Mouse (Mus musculus) cerebellum, adult 11-12 months (tissue): ENCODE data around the gene Gabarapl2.
A peak's percentile ranks its signal among the peaks of the same experiment; 100 is the strongest.
"Not testable (repeated sequence)": the region's sequence is repeated elsewhere in the genome, so short reads cannot be mapped to it uniquely, and the experiment has no call there.

Experiments
- DNase-seq: peaks from one replicate; pipeline ENCODE4 v3.0.0; 2022

The Gabarapl2 gene

DNA sequence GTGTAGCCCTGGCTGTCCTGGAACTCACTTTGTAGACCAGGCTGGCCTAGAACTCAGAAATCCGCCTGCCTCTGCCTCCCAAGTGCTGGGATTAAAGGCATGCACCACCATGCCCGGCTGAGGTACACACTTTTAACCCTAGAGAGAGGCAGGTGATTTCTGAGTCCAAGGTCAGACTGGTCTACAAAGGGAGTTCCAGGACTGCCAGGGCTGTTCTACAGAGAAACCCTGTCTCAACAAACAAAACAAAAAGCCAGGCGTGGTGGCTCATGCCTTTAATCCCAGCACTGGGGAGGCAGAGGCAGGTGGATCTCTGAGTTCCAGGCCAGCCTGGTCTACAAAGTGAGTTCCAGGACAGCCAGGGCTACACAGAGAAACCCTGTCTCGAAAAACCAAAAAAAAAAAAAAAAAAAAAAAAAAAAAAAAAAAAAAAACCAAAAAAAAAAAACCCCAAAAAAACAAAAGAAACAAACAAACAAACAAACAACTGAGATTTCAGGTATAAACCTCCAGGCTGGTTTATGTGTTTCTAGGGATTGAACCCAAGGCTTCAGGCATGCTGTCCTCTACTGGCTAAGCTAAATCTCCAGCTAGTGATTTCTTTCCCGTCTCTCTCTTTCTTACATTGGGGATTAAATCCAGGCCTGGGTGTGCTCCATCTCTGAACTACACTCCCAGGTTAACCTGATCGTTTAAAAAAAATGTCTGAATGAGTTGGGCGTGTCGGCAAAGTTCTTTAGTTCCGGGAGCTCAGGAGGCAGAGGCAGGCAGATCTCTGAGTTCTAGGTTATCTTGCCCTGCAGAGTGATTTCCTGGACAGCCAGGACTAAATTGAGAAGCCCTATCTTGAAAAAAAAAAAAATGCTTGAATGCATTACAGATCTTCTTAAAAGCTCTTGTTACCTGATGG lies 2.2 kb upstream of the Gabarapl2 start:
- not testable (repeated sequence) for DNase-seq

DNA sequence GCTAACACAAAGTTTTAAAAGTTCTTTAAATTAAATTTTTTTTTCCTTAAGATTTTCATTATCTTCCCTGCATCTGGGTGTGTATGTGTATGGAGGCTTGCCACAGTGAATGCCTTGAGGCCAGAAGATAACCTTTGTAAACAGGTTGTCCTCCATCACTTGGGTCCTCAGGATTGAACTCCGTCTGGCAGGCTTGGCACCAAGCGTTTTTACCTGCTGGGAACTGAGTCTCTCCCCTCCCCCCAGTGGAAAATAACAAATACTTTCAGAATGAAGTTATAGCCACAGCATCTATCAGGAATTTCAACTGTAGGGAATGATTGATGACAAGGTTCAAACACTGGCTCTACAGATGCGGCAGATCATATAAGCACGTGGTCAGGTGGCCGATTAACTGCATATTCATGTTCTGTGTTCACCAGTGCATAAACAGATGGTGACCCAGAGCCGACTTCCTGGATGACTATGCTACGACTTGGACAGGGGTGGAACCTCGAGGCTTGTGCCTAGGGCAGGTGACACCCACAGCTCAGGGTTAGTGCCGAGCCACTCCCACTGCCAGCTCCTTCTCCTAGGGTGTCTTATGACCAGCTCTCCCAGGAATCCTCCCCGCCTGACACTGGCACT lies 874 bp upstream of the Gabarapl2 start:
- peak; percentile 83 for DNase-seq

DNA sequence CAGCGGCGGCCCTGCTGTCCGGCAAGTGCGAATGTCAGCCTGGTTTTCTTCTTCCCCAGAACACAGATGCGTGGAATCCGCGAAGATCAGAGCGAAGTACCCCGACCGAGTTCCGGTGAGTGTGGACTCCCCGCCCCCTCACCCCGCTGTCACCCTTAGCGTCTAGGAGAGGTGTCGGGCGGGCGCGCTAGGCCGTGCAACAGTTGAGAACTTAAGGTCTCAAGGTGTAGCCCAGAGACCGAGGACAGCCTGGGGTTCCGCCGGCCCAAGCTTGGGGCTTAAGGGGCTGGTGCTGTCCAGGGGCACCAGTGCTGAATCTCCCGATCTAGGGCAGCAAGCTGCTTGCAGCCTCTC lies 575 bp downstream of the Gabarapl2 start:
- peak; percentile 64 for DNase-seq

DNA sequence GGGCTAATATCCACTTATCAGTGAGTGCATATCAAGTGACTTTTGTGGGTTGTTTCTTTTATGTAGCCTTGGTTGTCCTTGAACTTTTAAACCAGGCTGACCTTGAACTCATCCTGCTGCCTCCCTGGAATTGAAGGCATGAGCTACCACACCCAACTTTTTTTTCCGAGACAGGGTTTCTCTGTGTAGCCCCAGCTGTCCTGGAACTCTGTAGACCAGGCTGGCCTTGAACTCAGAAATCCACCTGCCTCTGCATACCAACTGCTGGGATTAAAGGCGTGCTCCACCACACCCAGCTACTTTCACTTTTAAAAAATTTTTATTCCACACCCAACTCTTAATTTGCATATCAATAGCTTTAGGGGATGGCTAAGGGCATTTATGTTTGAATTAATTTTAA lies 3.0 kb downstream of the Gabarapl2 start:
- DNase-seq, result no peak

DNA sequence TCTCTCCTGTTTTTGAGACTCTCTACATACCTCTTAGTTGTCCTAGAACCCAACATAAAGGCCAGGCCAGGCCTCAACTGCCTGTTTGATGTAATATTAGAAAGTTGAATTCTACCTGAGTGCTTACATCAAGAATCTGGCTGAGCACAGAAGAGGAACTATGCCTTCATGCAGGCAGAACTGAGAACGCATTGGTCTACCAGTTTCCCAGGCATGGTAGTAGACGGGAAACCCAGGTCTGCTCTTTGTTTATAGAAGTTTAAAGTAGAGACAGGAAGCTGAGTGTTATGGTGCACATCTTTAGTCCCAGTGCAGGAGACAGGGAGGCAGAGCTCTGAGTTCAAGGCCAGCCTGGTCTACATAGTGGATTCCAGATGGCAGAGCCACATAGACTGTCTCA lies 6.6 kb downstream of the Gabarapl2 start:
- no peak for DNase-seq

DNA sequence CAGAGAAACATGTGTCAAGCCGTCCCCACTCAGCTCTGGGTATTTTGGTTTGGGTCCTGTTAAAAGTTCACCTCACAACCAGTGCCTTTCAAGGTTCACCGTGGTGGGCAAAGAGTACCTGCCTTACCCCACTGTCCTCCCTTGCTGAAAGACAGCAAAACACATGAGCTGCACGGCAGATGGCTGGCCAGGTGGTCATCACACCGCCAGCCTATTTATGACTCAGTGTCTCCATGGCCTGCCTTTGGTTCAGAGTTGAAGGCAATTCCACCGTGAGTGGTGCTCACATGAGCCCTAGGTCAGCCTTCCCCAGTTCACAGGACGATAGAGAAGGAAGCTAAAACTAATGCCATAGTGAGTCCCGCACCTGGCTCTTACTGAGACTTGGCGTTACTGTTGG lies 7.5 kb downstream of the Gabarapl2 start:
- DNase-seq, result peak; percentile 61

DNA sequence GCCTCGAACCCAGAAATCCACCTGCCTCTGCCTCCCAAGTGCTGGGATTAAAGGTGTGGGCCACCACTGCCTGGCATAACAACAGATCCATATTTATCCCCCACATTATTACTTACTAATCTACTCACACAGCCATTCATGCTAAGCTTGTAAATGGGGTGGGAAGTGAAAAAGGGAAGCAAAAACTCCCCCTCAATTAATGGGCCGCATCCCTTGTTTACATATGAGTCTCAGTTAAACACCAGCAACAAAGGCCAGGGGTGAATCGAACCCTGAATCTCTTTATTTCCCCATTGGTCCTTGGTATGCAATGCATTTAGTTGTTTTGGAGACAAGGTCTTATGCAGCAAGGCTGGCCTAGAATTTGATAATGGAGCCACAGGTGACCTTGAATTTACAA lies 10.3 kb downstream of the Gabarapl2 start:
- DNase-seq, result no peak

DNA sequence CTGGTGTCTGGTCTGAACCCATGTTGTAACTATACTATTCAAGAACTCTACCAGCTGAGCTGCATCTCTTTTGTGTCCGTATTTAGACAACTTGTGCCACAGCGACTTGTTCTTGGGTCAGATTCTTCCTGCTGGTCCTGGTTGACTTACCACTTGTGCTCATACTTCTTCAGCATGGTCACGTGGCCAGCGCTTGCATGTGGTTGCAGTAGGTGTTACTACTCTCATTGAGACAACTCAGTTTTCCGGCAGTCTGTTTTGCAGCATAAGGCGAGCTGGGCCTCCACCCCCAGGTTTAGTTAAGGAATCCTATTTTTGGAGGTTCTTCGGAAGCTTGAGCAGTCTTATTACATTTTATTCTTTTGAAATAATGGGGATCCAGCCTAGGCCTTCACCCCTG lies 10.8 kb downstream of the Gabarapl2 start:
- DNase-seq, result no peak

DNA sequence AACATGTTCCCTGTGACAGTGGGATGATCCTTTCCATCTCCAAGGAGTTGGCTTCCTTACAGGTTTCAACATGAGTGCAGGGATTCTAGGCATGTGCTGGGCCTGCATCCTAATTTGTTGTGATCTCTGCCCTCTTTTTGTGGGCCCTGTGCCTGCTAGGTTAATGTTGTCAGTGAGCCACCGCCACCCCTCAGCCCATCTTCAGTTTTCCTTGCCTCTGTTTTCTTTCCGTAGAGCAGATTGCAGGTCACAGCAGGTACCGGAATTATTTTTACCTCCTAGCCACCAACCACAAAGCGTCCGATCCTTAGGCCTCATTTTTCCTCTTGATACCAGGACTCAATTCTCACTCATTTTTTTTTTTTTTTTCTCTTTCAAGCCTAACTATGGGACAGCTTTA lies 11.4 kb downstream of the Gabarapl2 start:
- peak; percentile 78 for DNase-seq

DNA sequence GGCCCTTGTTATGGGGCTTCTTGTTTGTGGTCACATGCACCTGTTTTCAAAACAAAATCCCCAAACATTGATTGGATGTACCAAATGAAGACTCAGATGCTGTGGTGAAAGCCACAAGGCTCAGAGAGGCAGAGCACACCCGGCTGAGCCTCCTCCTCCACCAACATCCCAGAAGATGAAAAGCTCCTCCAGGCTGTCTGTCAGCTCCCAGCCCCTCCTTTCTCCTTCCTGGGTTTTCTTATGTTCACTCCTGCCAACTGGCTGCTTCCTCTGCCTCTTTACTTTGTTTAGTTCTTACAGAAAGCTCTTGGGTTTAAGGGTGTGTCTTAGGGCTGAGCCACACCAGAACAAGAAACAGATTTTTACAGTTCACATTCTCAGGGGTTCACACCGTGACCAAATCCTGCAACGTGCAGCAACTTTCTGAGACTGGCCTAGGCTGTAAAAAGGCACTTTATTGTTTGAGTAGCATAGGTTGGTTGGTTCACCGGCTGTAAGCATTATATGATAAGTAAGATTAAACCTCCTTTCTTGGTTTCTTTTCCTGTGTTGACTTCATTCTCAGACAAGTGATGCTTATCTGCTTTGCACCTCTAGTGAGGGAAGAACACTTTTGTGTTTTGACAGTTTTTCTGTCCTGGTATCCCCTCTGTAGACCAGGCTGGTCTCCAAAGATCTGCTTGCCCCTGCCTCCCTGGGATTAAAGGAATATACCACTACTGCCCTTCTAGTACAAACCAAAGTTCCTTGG lies 14.5 kb downstream of the Gabarapl2 start:
- no peak for DNase-seq

DNA sequence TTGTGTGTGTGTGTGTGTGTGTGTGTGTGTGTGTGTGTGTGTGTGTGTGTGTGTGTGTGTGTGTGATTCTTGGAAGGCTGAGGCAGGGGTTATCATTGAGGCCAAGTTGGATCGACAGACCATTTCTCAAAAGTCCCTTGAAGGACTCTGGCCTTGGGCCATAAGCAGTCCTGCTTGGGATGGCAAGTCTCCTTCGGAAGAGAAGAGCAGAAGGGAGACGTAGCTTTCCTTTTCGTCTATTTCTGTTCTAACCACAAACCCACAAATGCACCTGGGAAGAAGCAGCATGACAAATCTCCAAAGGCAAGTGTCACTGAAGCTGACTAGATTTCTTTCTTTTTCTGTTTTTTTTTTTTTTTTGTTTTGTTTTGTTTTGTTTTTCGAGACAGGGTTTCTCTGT lies 15.4 kb downstream of the Gabarapl2 start:
- no peak for DNase-seq

DNA sequence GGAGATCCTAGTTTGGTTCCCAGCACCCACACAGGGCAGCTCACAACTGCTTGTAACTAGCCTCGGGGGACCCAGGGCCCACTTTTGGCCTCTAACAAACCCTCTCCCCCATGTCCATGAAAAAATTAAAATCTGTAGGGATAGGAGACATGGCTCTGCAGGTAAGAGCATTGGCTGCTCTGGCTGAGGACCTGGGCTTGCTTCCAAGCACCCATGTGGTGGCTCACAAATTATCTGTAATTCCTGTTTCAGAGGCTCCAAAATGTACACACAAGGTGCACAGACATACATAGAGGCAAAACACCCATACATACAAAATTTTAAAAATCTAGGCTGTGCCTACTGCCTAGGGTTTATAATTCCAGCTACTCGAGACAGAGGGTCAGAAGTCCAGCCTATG lies 16.7 kb downstream of the Gabarapl2 start:
- DNase-seq, result no peak

DNA sequence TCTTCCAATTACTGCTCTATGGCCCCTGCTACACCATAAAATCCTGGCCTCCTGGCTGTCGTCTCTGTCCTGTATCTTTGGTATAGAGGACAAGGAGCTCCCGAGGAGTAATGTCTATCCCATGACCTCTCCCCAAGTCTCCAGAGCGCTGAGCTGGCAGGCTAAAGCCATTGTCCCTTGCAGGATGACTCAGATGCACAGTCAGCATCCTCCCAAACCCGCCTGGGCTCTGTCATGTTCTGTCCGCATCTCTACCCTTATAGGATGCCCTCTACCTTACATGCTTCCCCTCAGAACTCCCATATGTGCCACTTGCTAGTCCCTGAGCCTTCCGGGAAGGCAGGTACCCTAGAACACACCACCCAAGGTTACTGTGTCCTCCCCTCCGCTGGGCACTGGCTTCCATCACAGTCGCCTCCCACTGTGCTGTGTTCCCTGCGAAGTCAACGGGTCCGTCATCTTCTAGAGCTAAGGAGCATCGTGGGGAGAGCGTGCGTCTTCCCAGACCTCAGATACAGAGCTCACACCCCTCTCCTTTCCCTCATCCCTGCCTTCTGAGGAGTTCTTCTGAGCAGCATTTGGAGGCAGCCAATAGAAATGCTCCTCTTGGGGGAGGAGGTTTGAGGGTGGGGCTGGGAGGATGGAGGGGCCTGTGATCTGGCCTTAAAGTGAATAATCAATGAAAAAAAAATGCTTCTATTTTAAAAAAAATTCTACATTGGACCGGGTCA lies 20.3 kb downstream of the Gabarapl2 start:
- no peak for DNase-seq

DNA sequence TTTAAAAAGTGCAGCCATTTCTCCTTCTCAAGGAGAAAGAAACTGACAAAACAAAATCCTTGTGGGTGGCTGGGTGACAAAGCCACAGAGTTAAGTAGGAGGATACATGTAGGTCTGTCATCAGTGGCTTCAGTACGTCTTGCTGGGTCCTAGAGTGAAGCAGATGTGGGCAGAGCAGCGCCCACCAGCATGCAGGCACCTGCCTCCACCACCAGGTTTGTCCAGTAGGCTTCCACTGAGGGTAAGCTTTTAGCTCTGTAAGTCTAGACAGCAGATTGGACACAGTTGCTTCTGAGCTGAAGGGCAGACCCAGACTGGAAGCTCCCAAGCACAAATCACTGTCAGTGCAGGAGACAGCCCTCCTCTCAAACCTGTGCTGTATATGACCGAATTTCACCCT lies 20.8 kb downstream of the Gabarapl2 start:
- DNase-seq, result no peak

DNA sequence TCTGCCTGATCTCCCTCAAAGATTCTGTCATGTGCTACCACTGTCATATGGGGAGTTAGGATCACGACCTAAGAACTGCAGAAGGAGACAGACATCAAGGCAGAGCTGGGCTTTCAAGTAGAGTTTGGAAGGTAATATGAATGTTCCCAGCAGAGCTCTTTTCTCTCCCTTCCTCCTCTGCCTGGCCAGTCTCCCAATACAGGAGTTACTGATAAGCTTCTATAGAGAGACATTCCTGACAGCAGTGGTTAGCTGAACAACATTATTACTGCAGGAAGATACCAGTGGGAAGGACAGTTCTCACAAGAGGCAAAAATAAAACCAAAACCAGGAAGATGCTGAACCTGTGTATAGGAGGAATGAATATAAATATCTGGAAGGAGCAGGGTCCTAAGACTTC lies 22.1 kb downstream of the Gabarapl2 start:
- no peak for DNase-seq

DNA sequence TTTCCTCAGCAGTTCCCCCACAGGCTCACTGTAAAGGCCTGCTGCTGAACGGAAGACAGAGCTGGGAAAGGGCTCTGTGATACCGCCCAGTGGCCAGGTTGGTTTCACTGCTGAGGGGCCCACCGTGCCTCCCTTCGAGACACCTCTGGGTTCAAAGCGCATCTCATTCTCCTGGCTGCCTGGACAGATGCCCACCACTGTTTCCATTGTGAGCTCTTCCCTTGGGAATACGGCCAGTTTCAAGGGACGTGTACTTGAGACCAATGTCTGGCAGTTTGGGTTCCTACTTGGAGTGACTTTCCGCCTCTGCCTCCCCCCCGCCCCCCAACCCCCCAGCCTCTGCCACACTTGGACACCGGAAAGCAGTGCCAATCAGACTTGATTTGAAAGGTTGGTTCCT lies 22.6 kb downstream of the Gabarapl2 start:
- DNase-seq, result no peak

DNA sequence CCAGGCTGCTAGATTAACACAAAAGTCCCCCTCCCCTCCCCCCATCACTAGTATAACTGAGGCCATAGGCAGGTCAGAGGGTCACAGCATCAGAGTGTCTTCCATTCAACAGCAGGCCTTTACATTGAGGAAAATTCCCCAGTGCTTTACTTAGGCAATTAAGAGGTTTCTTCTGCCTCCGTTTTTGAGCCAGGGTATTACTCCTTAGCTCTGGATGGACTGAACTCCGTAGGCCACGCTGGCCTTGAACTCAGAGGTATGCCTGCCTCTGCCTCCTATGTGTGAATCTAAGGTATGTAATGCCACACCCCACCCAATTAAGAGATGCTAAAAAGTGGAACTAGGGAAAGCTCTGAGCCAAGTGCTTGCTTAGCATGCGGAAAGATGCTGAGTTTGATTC lies 23.0 kb downstream of the Gabarapl2 start:
- DNase-seq, result no peak

DNA sequence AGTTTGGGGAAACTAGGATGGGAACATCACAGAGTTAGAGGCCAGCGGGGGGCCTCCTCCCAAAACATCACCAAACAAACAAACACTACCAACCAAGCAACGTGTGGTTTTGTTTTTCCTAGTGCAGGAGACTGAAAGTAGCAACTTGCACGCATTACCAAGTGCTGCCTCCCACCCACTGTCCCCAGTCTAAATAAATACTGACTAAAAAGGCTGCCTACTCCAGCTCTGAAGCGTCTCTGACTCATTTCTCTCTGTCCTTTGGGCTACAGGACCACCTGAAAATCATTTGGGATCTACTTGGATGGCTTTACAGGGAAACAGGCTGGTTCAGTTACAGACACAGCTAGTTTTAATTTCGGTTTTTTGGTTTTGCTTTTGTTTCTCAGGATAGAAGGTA lies 23.8 kb downstream of the Gabarapl2 start:
- no peak for DNase-seq

DNA sequence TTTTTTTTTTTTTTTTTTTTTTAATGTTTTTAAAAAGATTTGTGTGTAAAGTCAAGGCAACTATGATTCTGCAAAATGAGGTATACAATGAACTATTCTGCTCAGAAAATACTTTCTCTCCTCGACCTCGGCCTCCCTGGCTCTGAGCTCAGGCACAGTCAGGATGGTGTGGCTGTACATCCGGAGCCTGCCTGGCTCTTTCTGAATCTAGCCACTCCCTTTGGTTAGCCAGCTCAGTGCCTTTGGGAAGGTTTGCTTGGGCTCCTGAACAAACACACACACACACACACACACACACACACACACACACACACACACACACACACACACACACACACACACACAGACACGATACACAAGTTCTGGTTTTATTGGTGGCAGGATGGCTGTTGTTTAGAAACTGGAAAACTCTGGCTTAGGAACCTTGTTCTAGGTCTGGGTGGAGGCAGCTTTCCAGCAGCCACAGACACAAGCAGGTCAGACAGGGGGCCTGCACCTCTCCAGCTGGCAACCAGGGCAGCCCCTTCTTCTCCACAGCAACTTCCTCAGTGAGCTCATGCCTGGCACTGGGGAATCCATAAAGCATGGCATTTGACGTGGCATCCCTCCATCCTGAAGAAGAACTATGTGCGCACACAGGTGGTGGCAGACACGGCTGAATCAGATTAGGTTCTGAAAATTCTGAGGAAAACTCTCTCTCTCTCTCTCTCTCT lies 24.5 kb downstream of the Gabarapl2 start:
- no peak for DNase-seq

DNA sequence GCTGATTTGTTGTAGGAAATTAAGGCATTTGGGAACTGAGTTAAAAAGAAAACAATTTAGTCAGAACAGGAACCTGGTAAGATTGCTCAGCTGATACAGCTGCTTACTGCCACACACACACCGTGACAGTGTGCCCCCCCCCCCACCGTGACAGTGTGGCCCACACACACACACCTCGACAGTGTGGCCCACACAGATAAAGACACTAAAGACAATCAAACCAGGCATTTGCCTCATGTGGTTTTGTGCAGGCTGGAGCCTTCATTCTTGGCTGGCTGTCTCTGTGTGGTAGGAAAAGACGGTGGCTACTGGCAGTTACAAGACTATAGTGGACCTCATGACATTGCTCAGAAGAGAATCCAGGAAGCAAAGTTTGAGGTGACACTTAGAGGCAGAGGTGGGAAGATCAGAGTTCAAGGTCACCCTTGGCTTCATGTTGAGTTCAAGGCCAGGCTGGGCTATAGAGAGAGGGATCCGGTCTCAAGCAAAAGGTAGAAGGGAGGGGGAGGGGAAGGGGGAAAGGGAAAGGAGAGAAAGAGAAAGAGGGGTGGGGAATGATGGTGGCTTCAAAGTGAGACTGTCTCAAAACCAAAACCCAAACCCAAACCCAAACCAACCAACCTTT lies 26.9 kb downstream of the Gabarapl2 start:
- no peak for DNase-seq

DNA sequence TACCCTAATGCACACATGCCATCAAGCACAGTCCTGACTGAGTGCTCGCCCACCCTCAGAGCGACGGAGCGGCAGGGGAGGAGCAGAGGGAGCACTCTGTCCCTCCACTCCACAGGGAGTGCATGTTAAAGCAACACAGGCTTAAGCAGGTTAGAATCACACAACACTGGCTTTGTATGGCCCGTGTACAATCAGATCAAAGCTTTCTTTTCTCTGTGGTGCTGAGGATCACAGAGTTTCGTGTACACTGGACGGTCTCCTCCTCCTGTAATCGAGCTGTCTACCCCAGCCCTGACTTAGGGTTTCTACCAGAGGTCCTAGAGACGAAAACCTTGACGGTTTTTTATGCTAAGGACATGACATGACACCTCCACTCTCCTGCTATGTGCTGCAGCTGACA lies 28.0 kb downstream of the Gabarapl2 start:
- DNase-seq, result no peak

DNA sequence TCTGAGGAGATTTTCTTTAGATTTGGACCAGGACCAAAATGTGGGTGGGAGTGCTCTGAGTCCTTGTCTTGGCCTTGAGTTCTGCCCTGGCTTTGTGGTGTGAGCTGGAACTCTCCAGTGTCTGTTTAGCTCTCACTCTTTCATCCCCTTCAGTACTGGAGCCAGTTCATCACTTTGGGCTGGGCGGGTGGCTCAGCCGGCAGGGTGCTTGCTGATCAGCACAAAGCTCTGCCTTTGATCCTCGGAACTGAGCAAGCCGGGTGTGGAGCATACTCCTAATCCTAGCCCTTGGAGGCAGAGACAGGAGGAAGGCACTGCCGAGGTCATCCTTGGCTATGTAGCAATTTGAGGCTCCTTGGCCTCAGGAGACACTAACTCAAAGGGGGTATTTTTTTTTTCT lies 28.5 kb downstream of the Gabarapl2 start:
- DNase-seq, result no peak
